Mouse (Mus musculus): ENCODE results near the gene Hist1h2bm.
A peak's percentile ranks its signal among the peaks of the same experiment; 100 is the strongest.

The Hist1h2bm gene

DNA sequence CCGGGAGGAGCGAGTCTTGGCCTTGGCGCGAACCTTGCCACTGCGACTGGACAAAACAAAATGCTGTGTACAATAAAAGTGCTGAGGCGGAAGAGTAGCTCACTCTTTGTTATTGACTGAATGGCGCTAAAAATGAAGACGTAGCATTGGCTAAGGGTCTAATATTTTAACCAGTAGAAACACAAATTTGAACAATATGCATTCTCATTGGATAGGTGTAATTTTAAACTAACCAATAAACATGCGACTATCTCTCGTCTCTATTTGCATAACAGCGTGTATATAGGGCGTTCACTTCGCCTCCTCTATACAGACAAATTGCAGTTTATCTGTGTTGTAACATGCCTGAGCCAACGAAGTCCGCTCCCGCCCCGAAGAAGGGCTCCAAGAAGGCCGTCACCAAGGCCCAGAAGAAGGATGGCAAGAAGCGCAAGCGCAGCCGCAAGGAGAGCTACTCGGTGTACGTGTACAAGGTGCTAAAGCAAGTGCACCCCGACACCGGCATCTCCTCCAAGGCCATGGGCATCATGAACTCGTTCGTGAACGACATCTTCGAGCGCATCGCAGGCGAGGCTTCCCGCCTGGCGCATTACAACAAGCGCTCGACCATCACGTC, at the start of gene Hist1h2bm:
Gene Hist1h2bm (plus strand): TSS at position 288 of the 616 bp plus-strand sequence.
- DNase-seq = peak; percentile 93

DNA sequence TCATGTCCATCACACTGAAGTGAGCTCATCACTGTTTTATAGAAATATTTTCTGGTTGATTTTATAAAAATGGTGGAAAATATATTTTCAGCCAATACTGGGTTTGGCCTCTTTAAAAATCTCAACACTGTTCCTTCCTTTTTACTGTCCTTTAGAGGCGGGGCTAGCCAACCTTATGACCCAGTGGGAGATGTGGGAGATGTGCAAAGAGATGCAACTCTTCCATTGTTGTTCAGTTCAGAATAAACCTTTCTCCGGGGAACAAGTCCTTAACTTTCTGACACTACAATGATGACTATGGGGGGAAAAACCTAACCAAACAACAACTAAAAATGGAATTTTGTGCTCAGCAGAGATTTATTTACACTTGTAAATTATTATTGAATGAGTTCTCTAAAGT, 44.5 kb upstream of the Hist1h2bm start, which contains the start of gene Olfr1360:
Gene Olfr1360 (minus strand): TSS at position 101 of the 400 bp plus-strand sequence.
- DNase-seq = no peak

DNA sequence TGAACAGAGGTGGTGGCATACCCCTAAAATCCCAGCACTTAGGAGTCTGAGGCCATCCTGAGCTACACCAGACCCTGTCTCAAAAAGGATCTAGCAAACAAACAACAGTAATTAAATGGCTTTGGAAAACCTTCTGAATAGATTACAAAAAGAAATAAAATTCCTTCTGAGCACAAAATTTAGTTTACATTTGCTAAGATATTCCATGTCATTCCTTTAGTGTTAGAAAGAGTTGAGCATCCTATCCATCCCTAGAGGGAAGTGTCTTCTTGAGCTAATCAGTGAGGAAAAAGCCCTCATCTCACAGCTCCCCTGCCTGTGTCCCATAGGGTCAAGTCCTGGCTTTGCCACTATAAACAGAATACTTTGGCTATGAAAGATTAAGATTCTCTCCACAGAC, 24.0 kb upstream of the Hist1h2bm start, which contains the start of gene Olfr1359:
Gene Olfr1359 (plus strand): TSS at position 301 of the 400 bp plus-strand sequence.
- DNase-seq = no peak

DNA sequence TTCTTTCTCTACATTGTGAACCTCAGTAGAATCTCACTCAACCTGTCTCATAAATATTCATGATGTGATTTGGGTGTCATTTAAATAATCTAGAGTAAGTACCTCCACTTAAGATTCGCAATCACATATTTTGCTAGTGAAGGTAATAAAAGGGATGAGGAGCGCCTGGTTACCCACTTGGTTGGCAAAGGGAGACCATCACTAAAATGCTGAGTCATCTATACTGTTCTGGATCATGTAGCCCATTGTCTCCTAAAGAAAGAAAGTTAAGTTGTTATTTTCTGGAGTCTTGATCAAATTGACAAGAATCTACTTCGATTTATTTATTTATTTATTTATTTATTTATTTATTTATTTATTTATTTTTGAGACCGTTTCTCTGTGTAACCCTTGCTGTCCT, 15.2 kb upstream of the Hist1h2bm start:
- DNase-seq = no peak

DNA sequence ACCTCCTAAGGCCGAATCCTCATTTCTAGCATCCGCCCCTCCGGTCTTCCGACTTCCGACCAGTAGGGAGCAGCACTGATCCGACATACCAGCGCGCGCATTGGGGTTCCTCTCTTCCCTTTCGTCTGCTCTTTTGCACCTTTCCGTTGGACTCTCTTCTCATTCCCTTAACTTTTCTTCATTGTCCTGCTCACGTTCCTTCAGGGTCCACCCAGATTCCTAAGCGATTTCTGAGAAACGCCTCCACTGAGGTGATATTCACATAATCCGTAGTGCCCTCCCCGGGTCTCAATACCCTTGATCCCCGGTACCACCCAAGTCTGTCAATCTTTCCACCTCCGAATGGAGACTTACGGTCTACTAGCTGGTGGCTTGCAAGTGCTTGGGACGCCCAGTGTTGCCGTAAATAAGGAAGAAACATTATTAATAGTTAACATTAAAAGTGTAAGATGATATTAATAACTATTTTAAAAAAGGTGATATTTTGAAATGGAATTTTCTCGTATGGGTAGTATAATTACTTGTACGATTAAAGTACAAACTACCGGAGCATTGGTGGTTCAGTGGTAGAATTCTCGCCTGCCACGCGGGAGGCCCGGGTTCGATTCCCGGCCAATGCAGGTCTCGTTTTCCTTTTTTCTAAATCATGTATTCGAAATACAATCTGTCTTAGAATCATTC, 11.7 kb upstream of the Hist1h2bm start:
- DNase-seq = peak; percentile 91

DNA sequence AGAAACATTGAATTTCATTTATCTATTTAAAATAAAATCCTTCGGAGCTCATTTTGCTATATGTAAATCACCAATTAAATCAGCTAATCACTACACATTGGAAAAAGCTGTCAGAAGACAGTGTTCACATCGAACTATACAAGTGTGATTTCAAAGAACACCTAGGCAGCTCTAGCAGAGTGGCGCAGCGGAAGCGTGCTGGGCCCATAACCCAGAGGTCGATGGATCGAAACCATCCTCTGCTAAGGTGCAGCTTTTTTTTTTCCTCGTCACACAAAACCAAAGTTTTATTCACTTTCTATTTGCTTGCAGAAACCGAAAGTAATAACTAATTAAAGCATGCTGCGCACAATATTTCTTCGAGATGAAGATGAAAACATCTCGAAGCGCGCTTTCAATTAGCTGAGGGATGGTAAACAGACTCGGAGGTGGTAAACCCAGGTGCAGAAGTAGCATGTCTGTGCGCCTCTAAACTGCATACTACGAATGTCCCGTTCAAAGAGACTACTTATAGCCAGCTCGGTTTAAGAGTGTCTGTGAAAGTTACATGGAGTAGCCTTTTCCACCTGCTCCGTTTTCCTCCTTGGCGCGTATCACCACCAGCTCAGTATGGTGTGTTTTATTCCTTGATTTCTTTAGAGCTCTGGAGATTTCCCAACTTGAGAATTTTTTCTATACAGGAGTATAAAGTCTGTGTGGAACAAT, 10.9 kb upstream of the Hist1h2bm start:
- DNase-seq = peak; percentile 81

DNA sequence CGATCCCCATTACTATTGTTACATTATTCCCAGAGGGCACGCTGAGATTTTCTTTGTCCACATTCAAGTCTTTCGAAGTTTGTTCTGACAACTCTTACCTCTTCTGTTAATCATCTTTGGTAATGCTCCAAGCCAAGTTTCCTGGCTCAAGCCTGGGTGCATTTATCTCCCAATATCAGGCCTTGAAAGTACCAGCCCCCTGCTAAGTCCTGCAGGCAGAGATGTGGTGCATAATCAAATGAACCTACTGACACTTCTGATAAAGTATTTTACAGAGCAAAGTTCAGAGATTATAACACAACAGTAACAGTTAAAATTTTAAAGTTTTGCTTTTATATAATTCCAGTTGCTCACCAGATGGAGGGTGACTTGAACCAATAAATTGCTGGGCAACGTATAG, 10.1 kb upstream of the Hist1h2bm start:
- no peak for DNase-seq

DNA sequence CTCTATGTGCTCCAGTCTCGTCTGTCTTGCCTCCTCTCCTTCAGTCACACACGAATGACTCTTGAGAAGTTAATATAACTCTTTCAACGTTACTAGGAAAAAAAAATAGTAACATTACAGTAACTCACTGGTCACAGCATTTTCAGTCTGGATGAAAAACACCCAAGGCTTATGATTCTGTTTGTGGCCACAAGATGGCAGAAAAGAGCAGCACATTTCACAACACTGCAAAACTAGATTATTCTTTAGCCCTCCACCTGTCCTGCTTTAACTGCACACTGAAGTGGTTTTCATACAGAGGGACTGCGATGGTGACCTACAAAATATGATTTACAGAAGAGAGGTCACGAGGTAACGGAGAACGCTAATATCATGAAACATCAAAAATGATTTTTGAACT, 7.1 kb upstream of the Hist1h2bm start:
- peak; percentile 75 for DNase-seq

DNA sequence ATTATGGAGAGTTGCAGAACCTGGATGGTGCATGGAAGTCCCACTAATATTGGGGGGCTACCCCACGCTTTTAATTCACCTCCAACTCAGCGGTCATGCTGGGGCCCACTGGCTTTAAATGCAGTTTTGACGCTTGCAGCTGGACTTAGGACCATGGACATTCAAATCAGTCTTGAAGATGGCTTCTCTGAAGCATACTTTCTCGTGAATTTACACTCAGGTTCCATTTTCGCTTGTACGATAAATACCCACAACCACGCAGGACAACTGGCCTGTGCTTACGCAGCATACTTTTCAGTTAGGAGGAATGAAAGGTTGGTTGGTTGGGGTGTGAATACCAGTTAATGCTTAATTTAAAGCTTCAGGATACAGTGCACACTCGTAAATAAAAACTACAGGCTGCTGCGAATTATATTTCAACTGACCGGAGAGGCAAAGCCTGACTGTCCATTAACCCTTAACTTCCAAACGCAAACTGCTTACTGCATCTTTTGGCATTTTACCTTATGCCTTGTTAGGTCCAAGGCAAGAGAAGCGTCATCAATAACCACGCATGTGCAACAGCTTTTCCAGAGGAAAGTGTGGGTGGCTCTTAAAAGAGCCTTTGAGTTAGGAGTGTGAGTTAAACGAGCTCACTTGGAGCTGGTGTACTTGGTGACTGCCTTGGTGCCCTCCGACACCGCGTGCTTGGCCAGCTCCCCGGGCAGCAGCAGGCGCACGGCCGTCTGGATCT, 6.5 kb upstream of the Hist1h2bm start:
- DNase-seq = peak; percentile 56

DNA sequence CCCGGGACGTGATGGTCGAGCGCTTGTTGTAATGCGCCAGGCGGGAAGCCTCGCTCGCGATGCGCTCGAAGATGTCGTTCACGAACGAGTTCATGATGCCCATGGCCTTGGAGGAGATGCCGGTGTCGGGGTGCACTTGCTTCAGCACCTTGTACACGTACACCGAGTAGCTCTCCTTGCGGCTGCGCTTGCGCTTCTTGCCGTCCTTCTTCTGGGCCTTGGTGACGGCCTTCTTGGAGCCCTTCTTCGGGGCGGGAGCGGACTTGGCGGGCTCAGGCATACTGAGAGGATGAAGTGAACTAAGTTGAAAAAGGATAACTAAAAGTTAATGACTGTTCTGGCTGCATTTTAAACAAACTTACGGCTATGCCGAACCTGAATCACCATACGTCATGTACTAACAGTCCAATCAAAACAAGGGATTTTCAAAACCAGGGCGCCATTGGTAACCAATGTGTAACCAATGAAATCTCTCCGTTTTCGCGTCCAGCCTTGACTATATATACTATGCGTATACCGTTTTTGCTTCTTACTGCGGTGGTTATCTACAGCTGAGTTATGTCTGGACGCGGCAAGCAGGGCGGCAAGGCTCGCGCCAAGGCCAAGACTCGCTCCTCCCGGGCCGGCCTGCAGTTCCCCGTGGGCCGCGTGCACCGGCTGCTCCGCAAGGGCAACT, 5.8 kb upstream of the Hist1h2bm start, which contains the start of the genes Hist1h2bl and Hist1h2ai:
Gene Hist1h2bl (minus strand): TSS at position 280 of the 676 bp plus-strand sequence.
Gene Hist1h2ai (plus strand): TSS at position 559 of the 676 bp plus-strand sequence.
- DNase-seq = peak; percentile 95

DNA sequence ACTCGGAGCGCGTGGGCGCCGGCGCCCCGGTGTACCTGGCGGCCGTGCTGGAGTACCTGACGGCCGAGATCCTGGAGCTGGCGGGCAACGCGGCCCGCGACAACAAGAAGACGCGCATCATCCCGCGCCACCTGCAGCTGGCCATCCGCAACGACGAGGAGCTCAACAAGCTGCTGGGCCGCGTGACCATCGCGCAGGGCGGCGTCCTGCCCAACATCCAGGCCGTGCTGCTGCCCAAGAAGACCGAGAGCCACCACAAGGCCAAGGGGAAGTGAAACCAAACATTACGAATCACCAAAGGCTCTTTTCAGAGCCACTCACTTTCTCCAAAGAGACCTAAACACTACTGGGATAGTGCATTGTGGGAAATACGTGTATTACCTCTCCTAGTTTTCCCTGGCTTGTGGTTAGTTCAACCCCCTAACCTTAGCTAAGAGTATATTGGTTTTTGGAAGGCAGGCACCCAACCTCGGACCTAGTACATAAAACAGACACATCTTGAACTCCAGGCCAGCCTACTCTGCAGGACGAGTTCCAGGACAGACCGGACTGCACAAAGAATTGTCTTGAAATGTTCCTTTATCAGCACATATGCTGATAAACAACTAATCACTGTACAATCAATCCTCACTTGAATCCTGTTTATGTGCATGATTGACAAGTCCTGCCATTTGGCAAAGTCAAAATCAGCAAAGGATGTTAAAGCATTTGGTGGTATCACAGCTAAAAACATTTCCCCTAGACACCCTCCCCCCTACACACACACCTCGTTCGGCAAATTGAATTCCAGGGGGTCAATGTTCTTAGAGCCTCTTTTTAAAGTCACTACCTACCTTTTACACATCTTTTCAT, 5.1 kb upstream of the Hist1h2bm start:
- DNase-seq = peak; percentile 74

DNA sequence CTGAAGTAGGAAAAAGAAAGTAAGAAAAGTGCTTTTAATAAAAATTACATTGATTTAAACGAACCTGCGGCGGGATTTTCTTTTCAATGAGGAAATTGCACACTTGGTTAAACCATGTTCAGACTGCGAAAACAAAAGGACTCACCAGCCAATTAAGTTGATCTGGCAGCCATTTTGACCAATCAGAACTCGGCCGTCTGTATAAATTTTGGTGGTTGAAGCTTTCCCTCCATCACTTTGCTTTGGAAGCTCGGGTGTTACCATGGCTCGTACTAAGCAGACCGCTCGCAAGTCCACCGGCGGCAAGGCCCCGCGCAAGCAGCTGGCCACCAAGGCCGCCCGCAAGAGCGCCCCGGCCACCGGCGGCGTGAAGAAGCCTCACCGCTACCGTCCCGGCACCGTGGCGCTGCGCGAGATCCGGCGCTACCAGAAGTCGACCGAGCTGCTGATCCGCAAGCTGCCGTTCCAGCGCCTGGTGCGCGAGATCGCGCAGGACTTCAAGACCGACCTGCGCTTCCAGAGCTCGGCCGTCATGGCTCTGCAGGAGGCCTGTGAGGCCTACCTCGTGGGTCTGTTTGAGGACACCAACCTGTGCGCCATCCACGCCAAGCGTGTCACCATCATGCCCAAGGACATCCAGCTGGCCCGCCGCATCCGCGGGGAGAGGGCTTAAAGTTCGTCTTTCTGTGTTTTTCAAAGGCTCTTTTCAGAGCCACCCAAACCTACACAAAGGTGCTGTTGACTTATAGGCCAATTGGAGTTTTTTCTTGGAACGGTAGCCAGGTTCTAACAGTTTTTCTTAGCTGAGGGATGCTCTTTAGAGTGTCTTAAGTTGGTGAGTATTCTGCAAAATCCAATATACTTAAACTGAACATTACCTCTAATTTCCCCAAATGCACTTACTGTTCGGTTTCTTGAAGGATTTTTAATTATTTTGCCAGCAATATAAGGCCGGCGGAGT, 4.2 kb upstream of the Hist1h2bm start, which contains the start of gene Hist1h3h:
Gene Hist1h3h (plus strand): TSS at position 263 of the 961 bp plus-strand sequence.
- DNase-seq = peak; percentile 93

DNA sequence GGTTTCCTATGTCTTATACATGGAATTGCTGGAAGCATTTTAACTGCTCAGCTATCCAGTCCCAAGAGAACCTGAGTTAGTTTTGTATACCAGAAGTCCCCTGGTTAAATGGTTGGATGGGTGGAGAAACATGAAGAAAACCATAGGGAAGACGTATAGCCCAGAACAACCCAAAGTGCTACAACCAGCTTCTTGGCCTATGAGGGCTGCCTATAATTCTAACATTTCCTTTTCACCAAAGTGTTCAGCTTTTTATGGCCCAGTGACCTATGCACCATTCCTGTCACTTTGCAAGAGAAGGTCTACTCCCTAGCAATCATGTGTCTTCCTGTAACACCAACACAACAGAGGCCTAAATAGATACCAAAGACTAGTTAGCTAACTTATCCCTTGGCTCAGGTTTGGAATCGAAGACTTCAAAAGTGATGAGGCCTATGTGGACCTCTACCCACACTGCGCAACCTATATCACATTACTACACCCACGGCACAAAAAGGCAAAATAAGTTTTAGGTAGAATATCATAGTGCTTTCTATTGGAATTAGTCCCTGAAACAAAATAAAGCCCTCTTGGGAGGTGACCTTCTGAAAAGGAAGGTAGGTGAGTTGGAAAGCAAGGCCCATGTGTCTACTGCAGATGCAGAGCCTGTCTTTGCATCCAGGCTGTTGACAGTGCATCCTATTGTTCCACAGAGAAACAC, 3.3 kb upstream of the Hist1h2bm start:
- peak; percentile 54 for DNase-seq

DNA sequence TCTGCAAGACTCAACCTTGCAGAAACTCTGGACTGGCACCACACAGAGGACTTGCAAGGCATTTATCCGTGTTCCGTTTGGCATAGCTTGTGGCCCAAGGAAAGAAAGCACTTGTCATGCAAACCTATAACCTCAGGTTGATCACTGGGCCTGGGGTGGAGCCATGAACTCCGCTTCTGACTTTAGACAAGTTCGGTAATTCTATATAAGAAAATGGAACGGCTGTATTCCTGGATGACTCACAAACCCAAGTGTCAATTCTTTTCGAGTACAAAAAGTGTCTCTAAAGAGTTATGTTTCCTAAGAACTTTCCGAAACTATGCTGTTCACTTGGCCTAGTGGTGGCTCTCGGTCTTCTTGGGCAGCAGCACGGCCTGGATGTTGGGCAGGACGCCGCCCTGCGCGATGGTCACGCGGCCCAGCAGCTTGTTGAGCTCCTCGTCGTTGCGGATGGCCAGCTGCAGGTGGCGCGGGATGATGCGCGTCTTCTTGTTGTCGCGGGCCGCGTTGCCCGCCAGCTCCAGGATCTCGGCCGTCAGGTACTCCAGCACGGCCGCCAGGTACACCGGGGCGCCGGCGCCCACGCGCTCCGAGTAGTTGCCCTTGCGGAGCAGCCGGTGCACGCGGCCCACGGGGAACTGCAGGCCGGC, 612 bp upstream of the Hist1h2bm start:
- DNase-seq = peak; percentile 47

DNA sequence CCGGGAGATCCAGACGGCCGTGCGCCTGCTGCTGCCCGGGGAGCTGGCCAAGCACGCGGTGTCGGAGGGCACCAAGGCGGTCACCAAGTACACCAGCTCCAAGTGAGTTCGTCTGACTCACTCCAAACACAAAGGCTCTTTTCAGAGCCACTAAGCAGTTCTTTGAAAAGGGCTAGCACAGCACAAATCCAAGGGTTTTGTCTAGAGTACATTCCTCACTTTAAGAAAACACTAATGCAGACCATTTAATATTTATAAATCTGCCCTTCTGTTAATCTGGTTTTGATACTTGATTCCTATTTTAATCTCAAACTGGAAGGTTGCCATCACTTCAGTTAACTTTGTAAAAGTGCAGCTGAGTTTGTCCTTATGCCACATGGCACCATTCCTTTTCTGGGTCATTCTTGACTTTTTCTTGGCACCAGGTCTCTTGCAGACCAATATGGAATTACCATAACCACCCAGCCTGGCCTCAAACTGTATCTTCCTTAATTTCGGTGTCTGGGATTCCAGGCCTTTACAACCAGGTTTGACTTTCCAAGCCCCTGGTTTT, 605 bp downstream of the Hist1h2bm start:
- DNase-seq = peak; percentile 63

DNA sequence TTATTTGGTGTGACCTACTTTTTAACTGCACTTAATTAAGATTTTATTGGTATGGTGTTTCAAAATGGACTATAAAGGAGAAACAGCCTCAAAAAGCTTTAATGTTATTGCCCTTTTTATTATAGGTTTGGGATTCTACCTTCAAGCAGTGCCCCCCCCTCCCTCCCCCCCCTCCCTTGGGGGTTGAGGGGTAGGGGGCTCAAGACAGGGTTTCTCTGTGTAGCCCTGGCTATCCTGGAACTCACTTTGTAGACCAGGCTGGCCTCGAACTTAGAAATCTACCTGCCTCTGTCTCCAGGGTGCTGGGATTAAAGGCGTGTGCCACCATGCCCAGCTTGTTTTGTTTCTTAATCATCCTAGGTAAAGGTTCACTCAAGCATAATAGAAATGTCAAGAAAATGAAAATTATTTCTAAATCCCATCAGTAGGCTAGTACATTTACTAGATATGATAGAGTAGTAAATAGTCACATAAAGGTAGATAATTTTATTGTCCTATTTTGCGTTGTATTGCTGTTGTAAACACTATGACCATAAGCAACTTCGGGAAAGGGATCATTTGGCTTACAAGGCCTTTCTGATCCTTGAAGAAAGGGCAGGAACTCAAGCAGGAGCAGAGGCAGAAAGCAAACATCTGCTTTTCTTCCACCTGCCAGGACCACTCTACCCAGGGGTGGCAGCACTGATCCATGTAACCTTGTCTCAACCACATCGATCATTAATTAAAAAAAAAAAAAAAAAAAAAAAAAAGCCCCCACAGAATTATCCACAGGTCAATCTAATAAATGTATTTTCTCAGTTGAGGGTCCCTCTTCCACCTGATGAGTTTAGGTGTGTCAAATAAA, 1.4 kb downstream of the Hist1h2bm start:
- peak; percentile 45 for DNase-seq

DNA sequence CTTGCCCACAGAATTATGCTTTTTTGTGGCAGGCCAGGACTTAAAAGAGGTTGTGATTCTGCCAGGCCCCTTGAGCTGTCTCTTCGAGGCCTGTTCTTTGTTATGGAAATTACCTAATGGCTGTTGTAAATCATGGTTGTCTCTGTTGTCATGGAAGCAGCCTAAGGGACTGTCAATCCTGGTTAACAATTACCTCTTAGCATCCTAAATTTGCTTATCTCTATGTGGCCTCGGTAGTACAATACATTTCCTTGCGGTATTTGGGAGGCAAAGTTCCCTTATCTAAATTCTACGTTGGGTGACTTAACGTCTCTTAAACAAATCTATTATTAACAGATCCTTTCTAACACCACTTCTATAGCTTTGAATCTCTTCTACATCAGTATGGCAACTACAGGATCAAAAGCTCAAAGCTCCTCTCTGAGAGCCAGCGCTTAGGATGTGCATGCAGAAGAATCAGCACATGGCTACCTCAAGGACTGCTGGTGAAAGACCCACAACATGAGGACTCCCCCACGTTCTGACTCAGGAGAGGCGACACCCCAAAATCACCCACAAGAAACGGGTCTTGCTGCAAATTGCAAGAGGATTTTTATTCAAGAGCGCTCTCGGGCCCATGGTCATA, 6.2 kb downstream of the Hist1h2bm start:
- peak; percentile 68 for DNase-seq
